Mouse (Mus musculus): ENCODE results near the gene Cacnb4. TPM values are rescaled to one million over a fixed set of nuclear protein-coding genes. Genes with fewer than 3 reads are reported as not detected.

Gene Cacnb4
- total and polyA plus RNA-seq, 3 experiments: not detected

GRCm38 (mm10) chr2:52563277-52563676, 113.4 kb downstream of the Cacnb4 start:
- Histone ChIP-seq H3K4me3 (ENCODE audit: control insufficient read depth in 1 of 2, insufficient read depth in 1 of 2, low read depth in 2 of 2, low read length in 2 of 2) (no peak overlapping the region), H3K36me3 (ENCODE audit: control insufficient read depth in 1 of 2, insufficient read depth in 2 of 2, low read length in 2 of 2) (no peaks in the 10 kb centered on the region), H3K9ac (ENCODE audit: control insufficient read depth, low read depth, low read length, poor library complexity, severe bottlenecking) (no peak overlapping the region), H3K9me3 (replicated peaks; ENCODE audit: insufficient read depth, low read length) (no peaks in the 10 kb centered on the region), H3K27ac (ENCODE audit: control insufficient read depth, low read depth, low read length) (no peak overlapping the region), H3K27me3 (ENCODE audit: control insufficient read depth in 1 of 2, insufficient read depth in 2 of 2, low read length in 2 of 2) (no peaks in the 10 kb centered on the region), H3K79me2 (ENCODE audit: control insufficient read depth, insufficient read depth, low read length, poor library complexity) (no peaks in the 10 kb centered on the region), H3K4me1 (ENCODE audit: control insufficient read depth in 1 of 2, insufficient read depth in 2 of 2, low read length in 2 of 2) (no peaks in the 10 kb centered on the region)
- TF ChIP-seq SIN3A (IDR thresholded peaks at IDR 0.05; ENCODE audit: low read length): no peak
- no peak for TF ChIP-seq ELF1 (IDR thresholded peaks at IDR 0.05; ENCODE audit: low read depth, low read length)
- no peak for TF ChIP-seq MAFK (IDR thresholded peaks at IDR 0.05; ENCODE audit: borderline replicate concordance, low read depth, low read length)
- TF ChIP-seq TAL1 (IDR thresholded peaks at IDR 0.05; ENCODE audit: low read length): no peak
- TF ChIP-seq HCFC1 (IDR thresholded peaks at IDR 0.05; ENCODE audit: low read depth, low read length): no peak
- no peak for TF ChIP-seq RCOR1 (IDR thresholded peaks at IDR 0.05; ENCODE audit: low read depth, low read length)
- no peak for TF ChIP-seq MYC (IDR thresholded peaks at IDR 0.05; ENCODE audit: low read depth, low read length)
- TF ChIP-seq USF1 (IDR thresholded peaks at IDR 0.05; ENCODE audit: low read depth, low read length): no peak
- no peak for TF ChIP-seq ZKSCAN1 (IDR thresholded peaks at IDR 0.05; ENCODE audit: low read depth, low read length)
- TF ChIP-seq POLR2AphosphoS5 (IDR thresholded peaks at IDR 0.05; ENCODE audit: borderline replicate concordance, low read depth, low read length): no peak
- no peak for TF ChIP-seq E2F4 (IDR thresholded peaks at IDR 0.05; ENCODE audit: borderline replicate concordance, low read depth, low read length)
- TF ChIP-seq JUND (IDR thresholded peaks at IDR 0.05; ENCODE audit: low read depth, low read length): no peak
- DNase-seq (ENCODE audit: low read depth, low spot score): no peak

GRCm38 (mm10) chr2:52562356-52562755, 114.3 kb downstream of the Cacnb4 start:
- no peaks in the 10 kb centered on the region for H3K9me3 ChIP-seq (replicated peaks; ENCODE audit: insufficient read depth, low read length)
- no peaks in the 10 kb centered on the region for H3K36me3 ChIP-seq (ENCODE audit: control insufficient read depth in 1 of 2, insufficient read depth in 2 of 2, low read length in 2 of 2)
- H3K27me3 ChIP-seq (ENCODE audit: control insufficient read depth in 1 of 2, insufficient read depth in 2 of 2, low read length in 2 of 2): no peaks in the 10 kb centered on the region
- TF ChIP-seq CHD2 (IDR thresholded peaks at IDR 0.05; ENCODE audit: low read length) (no peak), GATA1 (IDR thresholded peaks at IDR 0.05; ENCODE audit: low read depth, low read length) (no peak), MAZ (IDR thresholded peaks at IDR 0.05; ENCODE audit: low read depth, low read length) (no peak), ZKSCAN1 (IDR thresholded peaks at IDR 0.05; ENCODE audit: low read depth, low read length) (no peak), MAX (IDR thresholded peaks at IDR 0.05; ENCODE audit: low read length) (no peak)
- no peaks in the 10 kb centered on the region for H3K4me1 ChIP-seq (ENCODE audit: control insufficient read depth in 1 of 2, insufficient read depth in 2 of 2, low read length in 2 of 2)
- H3K27ac ChIP-seq (ENCODE audit: control insufficient read depth, low read depth, low read length): no peak overlapping the region
- no peak overlapping the region for H3K4me3 ChIP-seq (ENCODE audit: control insufficient read depth in 1 of 2, insufficient read depth in 1 of 2, low read depth in 2 of 2, low read length in 2 of 2)
- no peak for DNase-seq (ENCODE audit: low read depth, low spot score)
- no peaks in the 10 kb centered on the region for H3K79me2 ChIP-seq (ENCODE audit: control insufficient read depth, insufficient read depth, low read length, poor library complexity)
- no peak overlapping the region for H3K9ac ChIP-seq (ENCODE audit: control insufficient read depth, low read depth, low read length, poor library complexity, severe bottlenecking)

DNA sequence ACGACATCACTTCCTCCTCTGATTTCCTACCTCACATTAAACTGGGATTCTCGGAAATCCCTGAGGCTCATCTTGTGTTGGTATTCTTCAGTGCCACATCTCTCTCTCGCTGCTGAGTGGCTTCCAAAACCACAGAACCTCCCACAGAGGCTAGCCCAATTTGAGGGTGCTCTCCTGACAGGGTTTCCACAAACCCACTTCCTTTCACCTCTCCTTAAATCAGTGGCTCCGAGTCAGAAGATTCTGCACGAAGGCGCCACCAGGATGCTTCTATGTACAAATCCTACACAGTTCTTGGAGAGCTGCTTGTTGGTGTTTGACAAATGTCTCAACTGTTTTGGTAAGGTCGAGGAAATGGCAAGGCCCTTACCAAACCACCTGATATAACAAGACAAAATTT, 115.5 kb downstream of the Cacnb4 start:
- Histone ChIP-seq H3K9me3 (replicated peaks; ENCODE audit: insufficient read depth, low read length) (no peaks in the 10 kb centered on the region), H3K27me3 (ENCODE audit: control insufficient read depth in 1 of 2, insufficient read depth in 2 of 2, low read length in 2 of 2) (no peaks in the 10 kb centered on the region), H3K9ac (ENCODE audit: control insufficient read depth, low read depth, low read length, poor library complexity, severe bottlenecking) (no peak overlapping the region), H3K79me2 (ENCODE audit: control insufficient read depth, insufficient read depth, low read length, poor library complexity) (no peaks in the 10 kb centered on the region), H3K36me3 (ENCODE audit: control insufficient read depth in 1 of 2, insufficient read depth in 2 of 2, low read length in 2 of 2) (no peaks in the 10 kb centered on the region), H3K4me3 (ENCODE audit: control insufficient read depth in 1 of 2, insufficient read depth in 1 of 2, low read depth in 2 of 2, low read length in 2 of 2) (no peak overlapping the region), H3K27ac (ENCODE audit: control insufficient read depth, low read depth, low read length) (no peak overlapping the region), H3K4me1 (ENCODE audit: control insufficient read depth in 1 of 2, insufficient read depth in 2 of 2, low read length in 2 of 2) (no peaks in the 10 kb centered on the region)
- TF ChIP-seq MXI1 (IDR thresholded peaks at IDR 0.05; ENCODE audit: low read depth, low read length) (no peak), CHD1 (IDR thresholded peaks at IDR 0.05; ENCODE audit: low read depth, low read length) (no peak), RAD21 (IDR thresholded peaks at IDR 0.05; ENCODE audit: low read depth, low read length) (no peak), CHD2 (IDR thresholded peaks at IDR 0.05; ENCODE audit: low read length) (no peak), TAL1 (IDR thresholded peaks at IDR 0.05; ENCODE audit: low read length) (no peak), MAX (IDR thresholded peaks at IDR 0.05; ENCODE audit: low read length) (no peak), ETS1 (IDR thresholded peaks at IDR 0.05; ENCODE audit: low read depth, low read length) (no peak), ZC3H11A (IDR thresholded peaks at IDR 0.05; ENCODE audit: low read depth, low read length) (no peak), MYB (IDR thresholded peaks at IDR 0.05; ENCODE audit: low read depth, low read length) (no peak), ELF1 (IDR thresholded peaks at IDR 0.05; ENCODE audit: low read depth, low read length) (no peak), NRF1 (IDR thresholded peaks at IDR 0.05; ENCODE audit: insufficient read depth, low read depth, low read length, poor library complexity, severe bottlenecking) (no peak), RCOR1 (IDR thresholded peaks at IDR 0.05; ENCODE audit: low read depth, low read length) (no peak), ZMIZ1 (IDR thresholded peaks at IDR 0.05; ENCODE audit: low read depth, low read length) (no peak), EP300 (IDR thresholded peaks at IDR 0.05; ENCODE audit: low read depth in 1 of 2, low read length in 2 of 2) (no peak), NELFE (IDR thresholded peaks at IDR 0.05; ENCODE audit: low read depth, low read length) (no peak)
- DNase-seq (ENCODE audit: low read depth, low spot score): no peak

Measured in MEL (cell line).